8 mouse cellular contexts compared by ENCODE assay signal in the genomic region with DNA sequence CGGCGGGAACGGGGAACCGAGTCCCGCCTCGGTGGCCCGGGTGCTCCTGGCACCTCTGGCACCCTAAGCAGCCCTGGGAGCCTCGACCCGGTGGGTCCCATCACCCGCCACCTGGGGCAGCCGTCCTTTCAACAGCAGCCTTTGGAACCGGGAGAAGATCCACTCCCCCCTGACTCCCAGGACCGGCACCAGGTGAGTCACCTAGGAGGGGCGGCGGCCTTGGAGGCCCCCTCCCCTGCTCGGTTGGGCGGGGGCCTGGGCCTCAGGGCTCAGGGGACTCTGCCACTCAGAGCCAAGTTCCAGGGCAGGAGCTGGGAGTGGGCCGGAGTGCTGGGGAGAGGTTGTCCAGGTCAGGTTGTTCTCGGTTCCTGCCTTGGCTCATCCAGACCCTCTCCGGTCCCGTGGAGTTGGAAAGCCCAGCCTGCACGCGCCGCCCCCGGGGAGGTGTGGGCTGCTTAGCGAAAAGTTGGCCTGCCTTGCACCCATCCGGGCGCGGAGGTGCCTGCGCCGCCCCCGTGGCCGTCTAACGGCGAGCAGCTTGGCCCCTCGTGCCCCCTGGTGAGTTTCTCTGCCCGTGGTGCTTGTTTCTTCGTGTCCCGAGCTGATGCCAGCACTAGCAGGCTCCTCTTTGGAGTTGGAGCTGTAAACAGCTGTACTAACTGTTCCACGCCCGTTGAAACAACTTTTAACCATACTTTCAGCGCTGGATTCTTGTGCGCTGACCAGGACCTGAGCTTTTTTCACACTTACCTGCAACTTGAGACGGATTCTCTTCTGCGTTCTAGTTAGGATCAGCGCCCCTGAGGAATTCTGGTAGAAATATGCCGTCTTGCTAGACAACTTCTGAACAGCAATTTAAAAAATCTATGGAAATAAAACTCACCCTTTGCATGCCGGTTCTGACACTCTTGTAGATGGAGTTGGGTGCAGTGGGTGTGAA. TPM values are rescaled to one million over a fixed set of nuclear protein-coding genes. Genes with fewer than 3 reads are reported as not detected.
DNase-seq lines count a peak whose midpoint lies in the region; ATAC-seq lines count a peak whose summit lies in the region.

No protein-coding gene starts in this region.

- H3K36me3 ChIP-seq in forebrain, embryonic 16.5 days (ENCODE audit: control insufficient read depth, insufficient read depth), result no peaks in the 10 kb centered on the region
- H3K36me3 ChIP-seq in limb, embryonic 11.5 days (ENCODE audit: control insufficient read depth, insufficient read depth, low read length), result no peaks in the 10 kb centered on the region
- no peaks in the 10 kb centered on the region for H3K36me3 ChIP-seq in stomach, embryonic 14.5 days (ENCODE audit: control insufficient read depth, insufficient read depth, low read length)

- peak; percentile 6 to 11 for DNase-seq in frontal cortex, postnatal 10 days (ENCODE audit: low spot score in 2 of 2)
- no peak for DNase-seq in frontal cortex, adult 2 months (ENCODE audit: extremely low spot score in 1 of 2, low spot score in 1 of 2)
- DNase-seq in adrenal gland, postnatal 4 days (ENCODE audit: low spot score in 2 of 2), result peak; percentile 5 to 16
- DNase-seq in limb, embryonic 11.5 days (ENCODE audit: low spot score), result peak; percentile 34
- DNase-seq in mesoderm, embryonic 11.5 days (ENCODE audit: low read depth, low spot score), result peak; percentile 9

- ATAC-seq in forebrain, embryonic 16.5 days, result peak; percentile 11
- ATAC-seq in hematopoietic stem cell, adult 5-6 weeks (replicated peaks in 1 of 2; ENCODE audit: insufficient read depth in 1 of 2, low FRiP score in 2 of 2, low TSS enrichment in 1 of 2, low read depth in 1 of 2, poor library complexity in 2 of 2, severe bottlenecking in 2 of 2), result peak; percentile 25 to 40; a peak in 3 of 4 replicates
- ATAC-seq in limb, embryonic 11.5 days (ENCODE audit: insufficient number of reproducible peaks, low FRiP score, low TSS enrichment, low read depth), result peak; percentile 46
- ATAC-seq in stomach, embryonic 14.5 days (ENCODE audit: insufficient number of reproducible peaks, insufficient read depth, low FRiP score, low read depth), result peak; percentile 40

- H3K4me2 ChIP-seq in forebrain, embryonic 16.5 days (ENCODE audit: low read length), result peak overlapping the region; percentile 89
- peak overlapping the region; percentile 82 for H3K4me2 ChIP-seq in limb, embryonic 11.5 days (ENCODE audit: low read depth, severe bottlenecking)
- H3K4me2 ChIP-seq in stomach, embryonic 14.5 days (replicated peaks; ENCODE audit: low read depth, low read length), result peak overlapping the region; percentile 72

- peak overlapping the region; percentile 60 for H3K9ac ChIP-seq in forebrain, embryonic 16.5 days (replicated peaks; ENCODE audit: low read depth, low read length)
- H3K9ac ChIP-seq in limb, embryonic 11.5 days (ENCODE audit: low read length), result peak overlapping the region; percentile 34; the same call in 1 of the 2 replicates
- peak overlapping the region; percentile 25; the same call in 1 of the 2 replicates for H3K9ac ChIP-seq in stomach, embryonic 14.5 days (replicated peaks; ENCODE audit: low read depth, low read length)

- 22% methylated on average over 46 of the region's 48 CpGs for WGBS in forebrain, embryonic 16.5 days
- WGBS in limb, embryonic 11.5 days, result 23% methylated on average over 38 of the region's 48 CpGs
- WGBS in stomach, embryonic 14.5 days, result 19% methylated on average over 42 of the region's 48 CpGs

- H3K27me3 ChIP-seq in forebrain, embryonic 16.5 days (replicated peaks; ENCODE audit: control insufficient read depth, insufficient read depth, low read length), result no peaks in the 10 kb centered on the region; the same call in 1 of the 2 replicates
- 0 out of 2 replicates have a peak, but pooled peaks cover 5% of the 10 kb centered on the region for H3K27me3 ChIP-seq in limb, embryonic 11.5 days (ENCODE audit: control insufficient read depth, insufficient read depth, low read length)
- H3K27me3 ChIP-seq in stomach, embryonic 14.5 days (ENCODE audit: control insufficient read depth, insufficient read depth, low read length), result no peaks in the 10 kb centered on the region

- no peaks in the 10 kb centered on the region for H3K9me3 ChIP-seq in forebrain, embryonic 16.5 days (ENCODE audit: control insufficient read depth, low read length)
- no peaks in the 10 kb centered on the region for H3K9me3 ChIP-seq in limb, embryonic 11.5 days (ENCODE audit: control insufficient read depth, low read length)
- no peaks in the 10 kb centered on the region for H3K9me3 ChIP-seq in stomach, embryonic 14.5 days (ENCODE audit: control insufficient read depth, low read depth, low read length)

- peak overlapping the region; percentile 61 for H3K4me3 ChIP-seq in forebrain, embryonic 16.5 days (replicated peaks; ENCODE audit: low read length)
- H3K4me3 ChIP-seq in limb, embryonic 11.5 days (ENCODE audit: low read depth, low read length), result peak overlapping the region; percentile 40
- peak overlapping the region; percentile 48 for H3K4me3 ChIP-seq in stomach, embryonic 14.5 days (ENCODE audit: low read depth, low read length)

- H3K27ac ChIP-seq in forebrain, embryonic 16.5 days (ENCODE audit: low read length), result no peak overlapping the region
- H3K27ac ChIP-seq in limb, embryonic 11.5 days (replicated peaks; ENCODE audit: low read depth, low read length), result no peak overlapping the region; the same call in 1 of the 2 replicates
- no peak overlapping the region for H3K27ac ChIP-seq in stomach, embryonic 14.5 days (ENCODE audit: low read length)

- H3K4me1 ChIP-seq in forebrain, embryonic 16.5 days (replicated peaks; ENCODE audit: control insufficient read depth, insufficient read depth, low read length), result peaks cover 5% of the 10 kb centered on the region; the same call in 1 of the 2 replicates
- H3K4me1 ChIP-seq in limb, embryonic 11.5 days (ENCODE audit: control insufficient read depth, insufficient read depth, low read length), result no peaks in the 10 kb centered on the region
- H3K4me1 ChIP-seq in stomach, embryonic 14.5 days (ENCODE audit: control insufficient read depth, insufficient read depth, low read length), result no peaks in the 10 kb centered on the region

RNA-seq across cellular contexts. Expression of gene Eda, which starts 0.8 kb away (rescaled TPM):
- polyA plus RNA-seq in frontal cortex, adult 2 months (2012; rRNA removed), result 3.2 and 3.6 TPM in 2 replicates
- 10 to 100 TPM; 11.4 to 14.4 TPM for total RNA-seq in adrenal gland, postnatal 4 days (2021)
- polyA plus RNA-seq in forebrain, embryonic 16.5 days (2015; fragmentation: Nextera tagmentation; extraction: Ambion mirVana), result 1.7 and 2.0 TPM in 2 replicates
- total RNA-seq in hematopoietic stem cell, adult 5-6 weeks (2017), result 0.38 and 0.74 TPM in 2 replicates
- 1.7 and 1.8 TPM in 2 replicates for polyA plus RNA-seq in limb, embryonic 11.5 days (2014; fragmentation: Nextera tagmentation; extraction: Ambion mirVana)
- polyA plus RNA-seq in stomach, embryonic 14.5 days (2014; fragmentation: Nextera tagmentation; extraction: Ambion mirVana), result 3.6 and 3.8 TPM in 2 replicates

Comparison
In these comparisons a context has a peak if more than half of its experiments do, and no peak if none do; other contexts are left out.
1. DNase-seq: peak in frontal cortex, postnatal 10 days (2 of 2), adrenal gland, postnatal 4 days (2 of 2), limb, embryonic 11.5 days (single experiment) and mesoderm, embryonic 11.5 days (single experiment); none in frontal cortex, adult 2 months (0 of 2).
2. Peak in every context shown above with its lines, with median percentiles within 50 percentile points of each other: ATAC-seq, H3K4me2 ChIP-seq, H3K4me3 ChIP-seq and H3K9ac ChIP-seq.